Mouse (Mus musculus) frontal cortex, postnatal 14 days (tissue): ENCODE measurements around the gene Zbbx.

Experiments
- DNase-seq, 2 experiments: peaks; one replicate each; pipeline ENCODE4 v3.0.0; 2022; ENCODE audit warnings: low spot score in 2 of 2

Zbbx gene

GRCm38 (mm10) chr3:75164838-75165496 is at the start of gene Zbbx:
Zbbx (minus strand) TSS chr3:75165034.
- peak; percentile 67 to 69 for DNase-seq

DNA sequence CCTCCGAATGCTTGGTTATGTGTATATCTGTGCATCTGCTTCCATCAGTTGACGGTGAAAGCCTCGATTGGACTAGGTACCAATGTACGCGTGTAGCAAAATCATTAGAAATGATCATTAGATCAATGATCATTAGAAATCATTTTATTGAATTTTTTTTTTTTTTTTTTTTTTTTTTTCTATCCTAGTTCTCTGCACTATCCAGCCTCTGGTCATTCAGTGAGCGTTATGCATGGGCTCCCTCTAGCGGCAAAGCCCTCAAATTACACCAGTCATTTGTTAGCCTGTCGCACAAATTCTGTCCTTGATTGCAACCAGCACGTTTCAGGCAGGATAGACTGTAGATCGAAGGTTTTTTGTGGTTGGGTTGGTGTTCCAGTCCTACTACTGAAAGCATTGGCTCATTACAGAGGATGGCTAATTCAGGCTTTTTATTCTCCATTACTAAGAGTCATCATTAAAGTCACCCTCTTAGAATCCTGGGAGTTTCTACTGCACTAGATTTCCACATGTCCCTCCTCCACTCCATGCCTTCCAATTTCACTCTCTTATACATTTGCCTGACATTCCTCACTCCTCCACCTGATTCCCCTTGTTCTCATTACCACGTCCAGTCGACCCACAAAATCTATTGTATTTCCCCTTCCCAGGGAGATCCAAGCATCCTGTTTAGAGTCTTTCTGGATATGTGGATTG is 38.1 kb upstream of the Zbbx start:
- DNase-seq = peak in 1 of 2 experiments; percentile 38

DNA sequence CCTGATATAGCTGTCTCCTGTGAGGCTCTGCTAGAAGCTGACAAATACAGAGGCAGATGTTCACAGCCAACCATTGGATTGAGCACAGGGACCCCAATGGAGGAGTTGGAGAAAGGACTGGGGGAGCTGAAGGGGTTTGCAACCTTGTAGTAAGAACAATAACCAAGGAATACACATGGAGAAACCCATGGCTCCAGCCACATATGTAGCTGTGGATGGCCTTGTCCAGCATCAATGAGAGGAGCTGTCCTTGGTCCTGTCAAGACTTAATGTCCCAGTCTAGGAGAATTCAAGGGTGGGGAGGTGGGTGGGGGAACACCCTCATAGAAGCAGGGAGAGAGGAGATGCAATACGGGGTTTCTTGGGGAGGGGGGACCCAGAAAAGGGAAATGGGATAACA is 17.8 kb upstream of the Zbbx start:
- DNase-seq = no peak

DNA sequence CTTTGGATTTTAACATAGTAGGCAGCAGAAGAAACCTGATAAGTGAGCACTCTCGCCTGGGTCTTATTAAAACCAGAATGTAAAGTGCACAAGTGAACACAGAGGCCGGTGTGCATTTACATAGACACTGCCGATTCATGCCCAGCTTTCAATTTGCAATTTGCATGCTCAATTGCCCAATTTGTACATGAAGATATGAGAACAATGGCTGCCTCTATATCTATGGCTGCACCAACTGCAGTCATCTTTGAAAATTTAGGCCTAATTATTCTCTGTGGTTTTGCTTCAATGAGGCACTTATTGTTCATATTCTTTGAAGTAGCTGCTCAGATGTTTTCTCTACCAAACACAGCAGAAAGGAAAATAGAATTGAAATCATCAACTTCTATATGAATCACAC is 23.0 kb downstream of the Zbbx start:
- no peak for DNase-seq

GRCm38 (mm10) chr3:75104867-75105266 is 60.0 kb downstream of the Zbbx start:
- DNase-seq = no peak

- no peak for DNase-seq
Measured at GRCm38 (mm10) chr3:75085762-75086161, 79.1 kb downstream of the Zbbx start.

- DNase-seq = no peak
Measured at GRCm38 (mm10) chr3:75078906-75079305, 85.9 kb downstream of the Zbbx start.

DNA sequence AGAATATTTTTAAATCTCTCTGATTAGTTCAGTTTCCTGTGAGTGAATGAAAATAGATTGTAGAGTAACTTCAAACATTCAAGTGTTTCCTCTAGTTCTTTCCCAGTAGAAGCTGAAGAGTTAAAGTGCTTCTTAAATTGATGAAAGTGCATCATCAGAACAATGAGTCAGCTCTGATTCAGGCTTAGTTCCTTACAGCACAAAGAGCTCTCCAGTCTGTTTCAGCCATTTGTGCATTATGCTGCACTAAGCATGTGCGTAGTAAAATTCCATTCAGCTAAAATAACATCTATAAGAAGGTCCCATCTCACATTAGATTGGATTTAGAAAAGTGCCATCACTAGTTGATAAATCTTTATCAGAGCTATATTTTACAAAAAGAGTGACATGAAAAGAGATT is 155.1 kb downstream of the Zbbx start:
- no peak for DNase-seq
